Mouse (Mus musculus) limb, embryonic 11.5 days (tissue): ENCODE measurements around the gene Elmo1. TPM values are rescaled to one million over a fixed set of nuclear protein-coding genes. Genes with fewer than 3 reads are reported as not detected.

Experiments used
- ATAC-seq: fragments of 200-750 bp; cut with Nextera tagmentation; 2 replicates; pipeline ENCODE4 v1.8.0; 2017; ENCODE audit warnings: low read depth; ENCODE audit not compliant: insufficient number of reproducible peaks, low FRiP score, low TSS enrichment
- DNase-seq: peaks from one replicate; pipeline ENCODE4 v3.0.0-alpha.2; 2015; ENCODE audit warnings: low spot score
- H3K27ac ChIP-seq: fragments of 300-500 bp; sonication (generic); replicated peaks from 2 replicates; pipeline ENCODE4 v1.5.1; 2014; ENCODE audit warnings: low read depth, mild to moderate bottlenecking, low read length
- H3K27me3 ChIP-seq: fragments of 300-500 bp; sonication (generic); 2 replicates; pipeline ENCODE4 v1.6.1; 2014; ENCODE audit warnings: mild to moderate bottlenecking, low read length, mixed read lengths; ENCODE audit not compliant: control insufficient read depth, insufficient read depth
- H3K36me3 ChIP-seq: fragments of 300-500 bp; sonication (generic); 2 replicates; pipeline ENCODE4 v1.6.1; 2014; ENCODE audit warnings: mild to moderate bottlenecking, low read length, moderate library complexity, mixed read lengths; ENCODE audit not compliant: control insufficient read depth, insufficient read depth
- H3K4me1 ChIP-seq: fragments of 300-500 bp; sonication (generic); 2 replicates; pipeline ENCODE4 v1.6.1; 2014; ENCODE audit warnings: low read length, mixed read lengths; ENCODE audit not compliant: control insufficient read depth, insufficient read depth
- H3K4me2 ChIP-seq: fragments of 300-500 bp; sonication (generic); 2 replicates; pipeline ENCODE4 v1.6.1; 2014; ENCODE audit warnings: low read depth, mild to moderate bottlenecking, moderate library complexity; ENCODE audit not compliant: severe bottlenecking
- H3K4me3 ChIP-seq: fragments of 300-500 bp; sonication (generic); 2 replicates; pipeline ENCODE4 v1.5.1; 2014; ENCODE audit warnings: low read depth, low read length
- H3K9ac ChIP-seq: fragments of 300-500 bp; sonication (generic); 2 replicates; pipeline ENCODE4 v1.6.1; 2014; ENCODE audit warnings: mild to moderate bottlenecking, low read length
- H3K9me3 ChIP-seq: fragments of 300-500 bp; sonication (generic); 2 replicates; pipeline ENCODE4 v1.6.1; 2016; ENCODE audit warnings: low read length; ENCODE audit not compliant: control insufficient read depth
- WGBS: fragments of 180-500 bp; shearing (Covaris S2); extraction: QIAGEN DNeasy Blood & Tissue Kit; methylation state at CpG from one replicate; pipeline ENCODE4 v1.1.7; 2014; 5-methylcytosine and 5-hydroxymethylcytosine counted together
- polyA plus RNA-seq: library from polyadenylated mRNA; unstranded; fragments of >200 nt; fragmentation: Nextera tagmentation; extraction: Ambion mirVana; gene quantifications from 2 replicates; pipeline ENCODE4 v1.2.1, GENCODE M21; 2014

Gene Elmo1
- polyA plus RNA-seq, 1 experiment from 2014 or later = 9.6 TPM

GRCm38 (mm10) chr13:20205746-20206145 lies 115.3 kb downstream of the Elmo1 start:
- H3K4me2 ChIP-seq = no peak overlapping the region
- no peak overlapping the region for H3K9ac ChIP-seq
- no peak for ATAC-seq
- no peaks in the 10 kb centered on the region for H3K27me3 ChIP-seq
- no peaks in the 10 kb centered on the region for H3K9me3 ChIP-seq
- H3K4me3 ChIP-seq = no peak overlapping the region
- no peak overlapping the region for H3K27ac ChIP-seq
- H3K4me1 ChIP-seq = no peaks in the 10 kb centered on the region
- H3K36me3 ChIP-seq = no peaks in the 10 kb centered on the region
- 88% methylated on average over 2 of the region's 2 CpGs for WGBS
- DNase-seq = no peak

- DNase-seq (no peak), ATAC-seq (no peak)
- Histone ChIP-seq H3K4me3 (no peak overlapping the region), H3K27ac (no peak overlapping the region), H3K27me3 (no peaks in the 10 kb centered on the region), H3K9ac (no peak overlapping the region), H3K4me2 (no peak overlapping the region), H3K9me3 (no peaks in the 10 kb centered on the region), H3K36me3 (no peaks in the 10 kb centered on the region), H3K4me1 (no peaks in the 10 kb centered on the region)
- WGBS = 67% methylated on average over 5 of the region's 5 CpGs
These were observed 116.7 kb downstream of the Elmo1 start for GRCm38 (mm10) chr13:20207126-20207525.

GRCm38 (mm10) chr13:20207950-20208642 lies 117.7 kb downstream of the Elmo1 start:
- ATAC-seq = no peak

GRCm38 (mm10) chr13:20208867-20209266 lies 118.5 kb downstream of the Elmo1 start:
- no peak for DNase-seq
- Histone ChIP-seq H3K9me3 (no peaks in the 10 kb centered on the region), H3K36me3 (no peaks in the 10 kb centered on the region), H3K4me1 (no peaks in the 10 kb centered on the region), H3K9ac (no peak overlapping the region), H3K4me3 (no peak overlapping the region), H3K27ac (no peak overlapping the region), H3K27me3 (no peaks in the 10 kb centered on the region), H3K4me2 (no peak overlapping the region)
- 94% methylated on average over 5 of the region's 5 CpGs for WGBS
- no peak for ATAC-seq

More at GRCm38 (mm10) chr13:20207950-20208642, 117.7 kb downstream of the Elmo1 start:
- no peaks in the 10 kb centered on the region for H3K36me3 ChIP-seq
- no peaks in the 10 kb centered on the region for H3K4me1 ChIP-seq
- no peak overlapping the region for H3K27ac ChIP-seq
- H3K4me2 ChIP-seq = no peak overlapping the region
- H3K9ac ChIP-seq = no peak overlapping the region
- H3K9me3 ChIP-seq = no peaks in the 10 kb centered on the region
- no peak for DNase-seq
- 57% methylated on average over 7 of the region's 7 CpGs for WGBS
- H3K4me3 ChIP-seq = no peak overlapping the region
- H3K27me3 ChIP-seq = no peaks in the 10 kb centered on the region

- Histone ChIP-seq H3K27me3 (no peaks in the 10 kb centered on the region), H3K9me3 (no peaks in the 10 kb centered on the region), H3K4me1 (no peaks in the 10 kb centered on the region), H3K27ac (no peak overlapping the region), H3K36me3 (no peaks in the 10 kb centered on the region), H3K4me3 (no peak overlapping the region), H3K4me2 (no peak overlapping the region), H3K9ac (no peak overlapping the region)
- 85% methylated on average over 5 of the region's 5 CpGs for WGBS
- ATAC-seq (no peak), DNase-seq (no peak)
These were observed 121.4 kb downstream of the Elmo1 start for GRCm38 (mm10) chr13:20211780-20212179.

- Histone ChIP-seq H3K4me2 (no peak overlapping the region), H3K9ac (no peak overlapping the region), H3K9me3 (no peaks in the 10 kb centered on the region), H3K4me1 (no peaks in the 10 kb centered on the region), H3K36me3 (no peaks in the 10 kb centered on the region), H3K4me3 (no peak overlapping the region), H3K27me3 (no peaks in the 10 kb centered on the region), H3K27ac (no peak overlapping the region)
- WGBS = 88% methylated on average over 6 of the region's 6 CpGs
- ATAC-seq = no peak
- DNase-seq = no peak
These were observed 122.3 kb downstream of the Elmo1 start for GRCm38 (mm10) chr13:20212665-20213064.

- Histone ChIP-seq H3K4me2 (no peak overlapping the region), H3K4me1 (no peaks in the 10 kb centered on the region), H3K9ac (no peak overlapping the region), H3K27ac (no peak overlapping the region), H3K36me3 (no peaks in the 10 kb centered on the region), H3K27me3 (no peaks in the 10 kb centered on the region), H3K9me3 (no peaks in the 10 kb centered on the region), H3K4me3 (no peak overlapping the region)
- WGBS = 83% methylated on average over 5 of the region's 5 CpGs
- ATAC-seq = no peak
- DNase-seq = no peak
These were observed 123.5 kb downstream of the Elmo1 start for GRCm38 (mm10) chr13:20213861-20214260.

- Histone ChIP-seq H3K9ac (no peak overlapping the region), H3K4me2 (no peak overlapping the region), H3K27me3 (no peaks in the 10 kb centered on the region), H3K27ac (no peak overlapping the region), H3K4me1 (no peaks in the 10 kb centered on the region), H3K4me3 (no peak overlapping the region), H3K36me3 (no peaks in the 10 kb centered on the region), H3K9me3 (no peaks in the 10 kb centered on the region)
- DNase-seq (no peak), ATAC-seq (no peak)
- WGBS = 65% methylated on average over 4 of the region's 4 CpGs
These were observed 127.2 kb downstream of the Elmo1 start for GRCm38 (mm10) chr13:20217453-20218090.
